Mouse (Mus musculus) spleen, postnatal 36 days (tissue): Measurements from ENCODE around the gene Ubox5.
A peak's percentile ranks its signal among the peaks of the same experiment; 100 is the strongest.

Source experiments
- DNase-seq, 2 experiments: peaks; one replicate each; pipeline ENCODE4 v3.0.0; 2022; ENCODE audit warnings: low spot score in 2 of 2, mixed read lengths in 1 of 2

The Ubox5 gene

GRCm38 (mm10) chr2:130634006-130634738 lies 4.3 kb upstream of the Ubox5 start:
- DNase-seq, result no peak

- DNase-seq, result no peak
These were observed 3.2 kb upstream of the Ubox5 start for GRCm38 (mm10) chr2:130632887-130633675.

DNA sequence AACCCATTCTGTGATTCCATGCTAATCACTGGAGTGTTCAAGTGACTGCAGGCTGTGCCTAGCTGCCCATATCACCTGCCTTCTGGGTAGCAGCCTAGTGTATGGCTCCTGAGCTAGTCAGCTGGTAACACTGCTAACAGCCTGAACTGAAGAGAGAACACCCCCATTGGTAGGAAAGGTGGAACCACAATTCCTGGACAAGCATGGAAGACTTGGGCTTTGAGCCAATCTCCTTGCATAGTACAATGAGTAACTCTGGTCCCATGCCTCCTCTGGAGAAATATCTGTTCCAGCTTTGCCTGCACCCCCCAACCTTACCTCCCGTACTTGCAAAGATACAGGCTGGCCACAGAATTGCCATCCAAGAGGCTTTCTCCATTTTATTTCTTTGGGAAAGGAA lies 2.6 kb upstream of the Ubox5 start:
- no peak for DNase-seq

DNA sequence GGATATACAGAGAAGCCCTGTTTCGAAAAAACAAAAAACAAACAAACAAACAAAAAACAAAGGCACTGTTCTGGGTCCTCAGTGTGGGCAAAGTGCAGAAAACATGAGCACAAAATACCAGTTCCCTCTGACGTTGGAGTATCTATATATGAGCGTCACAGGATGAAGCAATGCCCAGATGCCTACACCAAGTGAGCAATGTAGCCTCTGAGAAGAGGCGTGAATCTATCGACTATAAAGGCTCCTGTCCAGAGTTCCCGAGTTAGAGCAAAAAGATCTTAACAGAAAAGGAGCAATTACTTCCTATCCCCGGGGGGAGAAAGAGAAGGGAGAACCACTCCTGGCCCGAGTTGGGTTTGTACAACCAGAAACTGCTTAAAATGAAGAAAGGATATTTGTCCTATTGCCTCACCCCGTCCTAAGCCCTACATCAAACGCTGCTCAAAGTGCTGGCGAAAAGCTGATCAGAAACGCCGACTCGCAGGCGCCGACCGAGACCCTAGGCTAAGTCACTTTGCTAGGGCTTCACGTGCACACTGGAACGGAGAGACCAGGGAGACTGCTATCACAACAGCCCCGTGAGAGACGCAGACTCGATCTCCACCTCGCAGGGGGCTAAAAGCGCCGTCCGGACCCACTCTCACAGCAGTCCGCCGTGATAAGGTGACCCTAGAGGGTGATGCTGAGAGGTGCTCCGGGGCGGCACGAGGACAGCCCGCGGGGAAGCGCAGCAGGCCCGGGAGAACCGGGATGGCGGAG lies 579 bp downstream of the Ubox5 start:
- DNase-seq, result no peak

DNA sequence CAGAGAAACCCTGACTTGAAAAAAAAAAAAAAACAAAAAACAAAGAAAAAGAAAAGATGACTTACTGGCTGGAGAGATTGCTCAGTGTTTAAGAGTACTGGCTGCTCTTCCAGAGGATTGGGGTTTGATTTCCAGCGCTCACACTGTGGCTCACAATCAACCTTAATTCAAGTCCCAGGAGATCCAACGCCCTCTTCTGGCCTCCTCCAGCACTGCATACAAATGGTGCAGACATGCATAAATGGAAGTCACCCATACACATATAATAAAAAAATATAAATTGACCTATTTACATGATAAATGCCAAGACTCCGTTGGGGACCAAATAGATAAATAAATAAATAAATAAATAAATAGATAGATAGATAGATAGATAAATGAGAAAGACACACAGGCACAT lies 1.4 kb downstream of the Ubox5 start:
- DNase-seq, result no peak

DNA sequence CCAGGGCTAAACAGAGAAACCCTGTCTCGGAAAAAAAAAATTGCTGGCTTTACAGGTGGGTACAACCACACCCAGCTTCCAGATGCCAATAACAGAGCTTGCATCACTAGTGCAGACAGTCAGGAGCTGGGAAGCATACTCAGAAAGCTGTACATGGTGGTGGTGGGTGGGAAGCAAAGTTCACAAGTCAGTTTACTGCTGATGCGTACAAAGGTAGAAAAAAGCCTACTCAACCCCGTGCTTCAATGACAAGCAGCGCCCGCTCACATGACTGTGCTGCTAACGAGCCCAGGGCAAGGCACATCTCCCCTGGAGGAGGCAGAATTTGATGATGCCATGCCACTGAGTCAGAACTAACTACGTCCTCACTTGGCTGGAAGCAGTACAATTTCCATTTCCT lies 10.9 kb downstream of the Ubox5 start:
- DNase-seq, result no peak

DNA sequence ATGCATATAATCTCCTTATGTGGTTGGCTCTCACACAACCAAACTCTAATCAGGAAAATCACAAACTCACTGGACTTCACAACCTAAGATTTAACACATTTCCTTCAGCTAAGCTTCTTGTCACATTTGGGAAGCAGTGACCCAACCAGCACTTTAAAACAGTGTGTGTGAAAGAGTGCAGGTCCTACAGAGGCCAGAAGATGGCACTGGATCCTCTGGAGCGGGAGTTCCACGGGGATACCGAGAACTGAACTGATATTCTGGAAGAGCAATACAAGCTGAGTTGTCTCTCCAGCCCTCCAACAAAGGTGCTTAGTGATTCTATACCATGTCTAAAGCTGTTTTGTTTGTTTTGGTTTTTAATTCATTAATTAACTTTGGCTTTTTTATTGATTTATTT lies 16.7 kb downstream of the Ubox5 start:
- no peak for DNase-seq

DNA sequence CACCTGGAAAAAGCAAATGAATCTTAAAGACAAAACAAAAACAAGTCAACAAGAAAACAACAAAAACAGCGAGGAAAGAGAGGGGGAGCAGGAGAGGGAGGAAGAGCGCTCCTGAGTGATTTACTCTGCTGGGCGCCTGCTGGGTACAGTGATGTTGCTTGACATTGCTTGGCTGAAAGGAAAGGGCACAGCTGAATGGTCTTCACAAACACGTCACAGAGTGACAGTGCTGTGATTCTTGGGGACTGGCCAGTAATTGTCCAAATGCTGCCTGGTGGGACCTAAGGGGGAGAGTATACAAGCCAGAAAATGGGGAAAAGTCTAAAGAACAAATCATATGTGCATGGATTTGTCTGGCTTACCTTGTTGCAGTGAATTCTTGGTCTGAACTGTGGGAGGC lies 27.6 kb downstream of the Ubox5 start:
- DNase-seq, result no peak

DNA sequence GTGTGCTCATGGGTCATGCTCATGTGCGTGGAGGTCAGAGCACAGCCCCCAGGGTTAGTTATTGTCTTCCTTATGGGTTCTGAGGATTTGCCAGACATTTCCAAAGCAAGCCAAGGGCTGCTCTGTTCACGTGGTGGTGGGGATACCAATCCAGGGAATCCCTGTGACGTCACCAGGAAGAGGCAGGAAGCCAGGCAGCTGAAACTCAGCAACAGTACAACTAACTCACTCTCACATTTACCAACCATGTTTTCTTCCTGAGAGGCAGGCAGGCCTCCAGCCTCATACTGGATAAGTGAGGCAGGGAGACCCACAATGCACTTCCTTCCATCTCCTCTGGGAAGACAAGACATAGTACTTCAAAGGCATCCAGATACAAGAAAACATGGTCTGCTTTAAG lies 31.4 kb downstream of the Ubox5 start:
- no peak for DNase-seq

GRCm38 (mm10) chr2:130597601-130598010 lies 32.2 kb downstream of the Ubox5 start:
- DNase-seq, result no peak

DNA sequence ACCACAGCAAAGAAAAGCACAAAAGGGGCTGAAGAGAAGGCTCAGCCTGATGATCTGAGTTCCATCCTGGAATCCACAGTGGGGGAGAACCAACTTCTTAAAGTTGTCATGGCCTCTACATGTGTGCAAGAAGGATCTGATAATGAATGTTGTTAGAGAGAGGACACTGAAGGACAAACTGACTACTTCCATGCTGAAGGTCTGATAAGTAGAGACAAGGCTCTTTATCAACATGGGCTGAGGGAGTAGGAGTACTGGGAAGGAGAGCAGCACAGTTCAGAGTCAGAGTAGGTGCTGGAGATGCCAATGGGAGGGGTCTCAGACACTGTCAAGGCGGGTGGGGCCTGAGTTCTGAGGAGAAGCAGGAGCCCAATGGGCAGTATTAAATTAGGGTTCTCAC lies 34.2 kb downstream of the Ubox5 start:
- no peak for DNase-seq

DNA sequence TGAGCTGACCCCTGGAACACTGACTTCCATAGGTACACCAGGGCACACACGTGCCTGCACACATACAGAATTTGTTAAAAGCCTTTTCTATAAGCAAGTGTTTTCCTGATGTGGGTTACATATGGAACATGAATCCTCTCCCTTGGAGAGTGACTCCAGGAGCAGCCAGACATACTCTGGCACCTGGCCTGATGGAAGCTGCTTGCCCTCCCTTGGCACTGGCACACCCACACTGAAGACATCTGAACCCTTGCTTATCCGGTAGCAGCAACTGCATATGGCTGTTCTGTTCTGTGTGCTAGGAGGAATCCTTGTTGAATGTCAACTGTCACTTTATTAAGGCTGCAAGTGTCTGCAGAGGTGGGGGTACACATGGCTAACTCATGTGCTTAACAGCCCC lies 38.8 kb downstream of the Ubox5 start:
- no peak for DNase-seq

DNA sequence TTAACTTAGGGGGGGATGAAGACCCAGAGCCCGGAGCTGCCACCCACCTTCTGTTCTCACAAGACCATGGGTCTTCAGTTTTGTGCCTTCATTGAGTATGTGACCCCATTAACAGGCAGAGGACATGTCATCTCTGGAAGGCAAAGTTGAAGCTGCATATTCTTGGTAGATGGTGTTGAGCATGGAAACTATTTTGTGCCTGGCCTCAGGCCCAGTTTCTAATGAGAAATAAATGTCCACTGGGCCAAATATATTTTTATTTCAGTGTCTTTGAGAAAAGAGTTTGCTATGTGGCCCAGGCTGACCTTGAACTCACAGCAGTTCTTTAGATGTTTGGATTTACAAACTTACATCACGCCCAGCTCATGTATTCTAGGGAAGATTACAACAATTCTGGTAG lies 40.1 kb downstream of the Ubox5 start:
- no peak for DNase-seq

DNA sequence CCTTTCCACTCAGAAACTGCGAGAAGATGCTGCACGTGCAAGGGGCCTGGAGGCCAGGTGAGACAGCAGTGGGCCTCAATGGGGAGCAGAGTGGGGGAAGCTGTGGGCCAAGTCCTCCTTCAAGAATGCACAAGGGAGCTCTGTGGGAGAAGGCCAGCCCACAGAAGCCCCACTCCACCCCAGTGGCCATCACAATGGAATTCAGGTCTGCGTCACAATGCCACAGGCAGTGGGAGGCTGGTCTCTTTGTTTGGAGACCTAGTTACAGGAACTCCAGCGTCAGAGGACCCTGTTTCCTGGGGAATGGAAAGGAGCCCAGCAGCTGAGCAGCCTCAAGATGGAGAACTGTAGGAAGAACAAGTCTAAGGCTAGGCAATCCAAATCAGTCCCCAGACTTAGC lies 40.7 kb downstream of the Ubox5 start:
- DNase-seq, result no peak

GRCm38 (mm10) chr2:130588373-130588772 lies 41.5 kb downstream of the Ubox5 start:
- DNase-seq, result no peak

DNA sequence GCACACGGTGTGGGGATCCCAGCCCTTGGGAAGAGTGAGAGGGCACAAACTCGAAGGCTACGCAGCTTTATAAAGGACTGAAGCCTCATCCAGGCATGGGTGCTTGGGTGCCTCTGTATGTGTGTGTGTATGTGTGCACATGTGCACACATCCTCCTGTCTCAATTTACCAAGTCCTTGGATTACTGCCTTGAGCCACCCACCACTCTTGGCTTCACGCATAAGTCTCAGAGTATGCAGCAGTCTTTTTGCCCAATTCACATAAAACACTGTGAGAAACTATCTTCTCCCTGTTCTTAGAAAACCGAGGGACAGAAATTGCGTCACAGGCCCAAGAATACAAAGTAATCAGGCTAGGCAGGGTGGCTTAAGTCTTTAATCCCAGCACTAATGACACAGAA lies 43.8 kb downstream of the Ubox5 start:
- DNase-seq, result no peak

- DNase-seq, result no peak
These were observed 45.8 kb downstream of the Ubox5 start for GRCm38 (mm10) chr2:130583902-130584560.

GRCm38 (mm10) chr2:130582552-130582951 lies 47.3 kb downstream of the Ubox5 start, which contains the start of gene Avp:
Gene Avp (minus strand): TSS chr2:130582554.
- no peak for DNase-seq

- no peak for DNase-seq
These were observed 48.6 kb downstream of the Ubox5 start for GRCm38 (mm10) chr2:130581201-130581600.

DNA sequence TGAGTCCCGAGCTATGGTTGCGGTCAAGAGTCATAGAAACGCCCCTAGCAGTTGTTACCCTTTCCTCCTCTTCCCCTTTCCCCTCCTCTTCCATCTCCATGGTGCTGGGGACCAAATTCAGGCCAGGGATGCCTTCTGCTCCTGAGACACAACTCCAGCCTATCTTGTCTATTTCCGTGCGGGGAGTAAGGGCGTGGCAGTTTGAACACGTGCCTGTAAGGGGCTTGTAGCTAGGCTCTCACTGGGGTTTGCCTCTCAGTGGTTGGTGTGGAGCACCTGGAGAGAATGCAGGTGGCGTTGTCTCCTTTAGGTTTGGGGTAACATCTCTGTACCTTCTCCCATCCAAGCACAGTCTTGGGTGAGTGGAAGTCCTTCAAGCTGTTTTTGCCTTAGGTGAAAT lies 50.0 kb downstream of the Ubox5 start:
- no peak for DNase-seq

GRCm38 (mm10) chr2:130578148-130578547 lies 51.7 kb downstream of the Ubox5 start:
- DNase-seq, result peak; percentile 30 to 42

- peak; percentile 61 to 63 for DNase-seq
These were observed 52.2 kb downstream of the Ubox5 start for GRCm38 (mm10) chr2:130577632-130578031.
